Mouse (Mus musculus): Measurements from ENCODE around the gene Ccr4. TPM values are rescaled to one million over a fixed set of nuclear protein-coding genes. Genes with fewer than 3 reads are reported as not detected.

Gene Ccr4
- polyA plus RNA-seq, 1 experiment from 2014 or later, result 0.55 TPM

DNA sequence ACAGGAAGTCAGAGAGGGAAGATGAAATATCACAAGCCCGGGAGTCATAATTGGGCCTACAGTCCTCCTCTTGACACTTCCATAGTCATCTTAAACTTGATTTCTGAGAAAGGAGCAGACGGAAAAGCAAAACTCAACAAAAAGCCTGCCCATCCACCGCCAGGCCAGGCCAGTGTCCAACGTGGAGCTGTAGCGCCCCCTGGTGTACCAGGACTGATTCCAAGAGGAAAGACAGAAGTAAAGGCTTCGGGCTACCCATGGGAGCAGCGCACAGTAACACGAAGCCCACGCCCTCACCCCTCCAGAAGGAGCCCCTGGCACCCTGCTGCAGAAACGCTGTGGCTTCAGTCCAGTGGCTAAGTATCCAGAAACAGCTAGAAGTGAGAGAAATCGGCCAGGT, 6.5 kb downstream of the Ccr4 start:
- WGBS, result 9% methylated on average over 11 of the region's 11 CpGs
- no peak overlapping the region for H3K4me3 ChIP-seq (replicated peaks)
- no peaks in the 10 kb centered on the region for H3K9me3 ChIP-seq (replicated peaks)
- peaks cover 4% of the 10 kb centered on the region; the same call in 1 of the 2 replicates for H3K27me3 ChIP-seq
- no peaks in the 10 kb centered on the region for H3K36me3 ChIP-seq
- H3K9ac ChIP-seq, result no peak overlapping the region
- H3K4me1 ChIP-seq, result peaks cover 9% of the 10 kb centered on the region
- peak; percentile 67 for ATAC-seq (replicated peaks; ENCODE audit: low FRiP score)
- H3K27ac ChIP-seq, result no peak overlapping the region
- peak overlapping the region; percentile 44 for H3K4me2 ChIP-seq

GRCm38 (mm10) chr9:114496469-114496868, 8.2 kb downstream of the Ccr4 start:
- Histone ChIP-seq H3K9ac (no peak overlapping the region), H3K4me1 (peaks cover 9% of the 10 kb centered on the region), H3K27me3 (peaks cover 4% of the 10 kb centered on the region; the same call in 1 of the 2 replicates), H3K4me2 (no peak overlapping the region), H3K27ac (no peak overlapping the region), H3K36me3 (no peaks in the 10 kb centered on the region), H3K9me3 (replicated peaks) (no peaks in the 10 kb centered on the region), H3K4me3 (replicated peaks) (no peak overlapping the region)
- no peak for ATAC-seq (replicated peaks; ENCODE audit: low FRiP score)
- 79% methylated on average over 7 of the region's 7 CpGs for WGBS

GRCm38 (mm10) chr9:114487481-114488258, 17.0 kb downstream of the Ccr4 start:
- ATAC-seq (replicated peaks; ENCODE audit: low FRiP score), result no peak
- WGBS, result 78% methylated on average over 23 of the region's 23 CpGs
- no peak overlapping the region for H3K4me3 ChIP-seq (replicated peaks)
- H3K9me3 ChIP-seq (replicated peaks), result no peaks in the 10 kb centered on the region
- H3K27me3 ChIP-seq, result no peaks in the 10 kb centered on the region
- H3K36me3 ChIP-seq, result no peaks in the 10 kb centered on the region
- H3K4me2 ChIP-seq, result no peak overlapping the region
- H3K4me1 ChIP-seq, result no peaks in the 10 kb centered on the region
- H3K27ac ChIP-seq, result no peak overlapping the region
- 0 out of 2 replicates have a peak overlapping the region, but pooled peaks have one; percentile 8 for H3K9ac ChIP-seq

DNA sequence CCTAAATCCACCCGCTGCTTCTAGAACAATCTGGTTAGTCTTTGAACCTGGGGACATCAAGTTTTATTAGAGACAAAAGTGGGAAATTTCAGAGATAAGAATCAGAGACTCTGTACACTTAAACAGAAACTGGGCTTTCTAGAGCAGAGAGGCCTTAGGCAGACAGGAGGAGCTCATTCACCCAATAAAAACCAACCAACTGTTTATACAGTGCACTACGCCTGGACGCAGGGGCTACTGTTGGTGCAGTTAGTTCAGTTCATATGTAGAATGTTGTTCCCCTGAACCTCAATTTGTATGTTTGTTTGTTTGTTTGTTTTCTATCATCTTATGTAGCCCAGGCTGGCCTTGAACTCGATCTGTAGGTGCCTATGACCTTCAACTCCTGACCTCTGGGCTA, 17.9 kb downstream of the Ccr4 start:
- no peak overlapping the region for H3K4me2 ChIP-seq
- ATAC-seq (replicated peaks; ENCODE audit: low FRiP score), result no peak
- H3K9me3 ChIP-seq (replicated peaks), result no peaks in the 10 kb centered on the region

DNA sequence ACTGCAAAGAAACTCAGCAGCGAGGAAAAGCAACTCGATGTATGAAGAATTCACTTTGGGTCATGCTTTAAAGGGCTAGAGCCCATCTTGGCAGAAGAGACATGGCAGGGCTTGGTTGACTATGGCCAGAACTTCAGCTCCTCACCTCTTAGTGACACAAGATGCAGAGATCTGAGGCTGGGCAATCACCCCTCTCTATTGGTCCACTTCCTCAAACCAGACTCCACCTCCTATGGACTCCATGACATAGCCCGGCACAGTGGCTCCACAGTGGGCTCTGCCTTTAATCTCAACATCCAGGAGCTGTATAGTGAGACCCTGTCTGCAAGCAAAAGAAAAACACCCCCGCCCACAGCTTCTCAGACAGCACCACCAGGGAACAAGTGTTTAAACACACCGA, 19.9 kb downstream of the Ccr4 start:
- Histone ChIP-seq H3K4me1 (no peaks in the 10 kb centered on the region), H3K9me3 (replicated peaks) (no peaks in the 10 kb centered on the region), H3K4me2 (no peak overlapping the region), H3K36me3 (no peaks in the 10 kb centered on the region), H3K9ac (no peak overlapping the region), H3K27ac (no peak overlapping the region), H3K27me3 (no peaks in the 10 kb centered on the region), H3K4me3 (replicated peaks) (no peak overlapping the region)
- ATAC-seq (replicated peaks; ENCODE audit: low FRiP score), result no peak
- 86% methylated on average over 5 of the region's 5 CpGs for WGBS

More for the DNA sequence above, 17.9 kb downstream of the Ccr4 start:
- no peaks in the 10 kb centered on the region for H3K36me3 ChIP-seq
- H3K4me3 ChIP-seq (replicated peaks), result no peak overlapping the region
- WGBS, result 56% methylated on average over 4 of the region's 4 CpGs
- no peak overlapping the region for H3K27ac ChIP-seq
- H3K4me1 ChIP-seq, result no peaks in the 10 kb centered on the region
- no peaks in the 10 kb centered on the region for H3K27me3 ChIP-seq
- no peak overlapping the region for H3K9ac ChIP-seq

- Histone ChIP-seq H3K27ac (no peak overlapping the region), H3K4me3 (replicated peaks) (no peak overlapping the region), H3K4me2 (no peak overlapping the region), H3K9me3 (replicated peaks) (no peaks in the 10 kb centered on the region), H3K9ac (no peak overlapping the region), H3K36me3 (no peaks in the 10 kb centered on the region), H3K27me3 (no peaks in the 10 kb centered on the region), H3K4me1 (no peaks in the 10 kb centered on the region)
- WGBS, result 83% methylated on average over 3 of the region's 3 CpGs
- no peak for ATAC-seq (replicated peaks; ENCODE audit: low FRiP score)
Measured at GRCm38 (mm10) chr9:114480940-114481339, 23.8 kb downstream of the Ccr4 start.

- no peaks in the 10 kb centered on the region for H3K4me1 ChIP-seq
- H3K4me2 ChIP-seq, result no peak overlapping the region
- H3K9ac ChIP-seq, result no peak overlapping the region
- no peaks in the 10 kb centered on the region for H3K27me3 ChIP-seq
- H3K36me3 ChIP-seq, result no peaks in the 10 kb centered on the region
- no peak overlapping the region for H3K4me3 ChIP-seq (replicated peaks)
- WGBS, result 93% methylated on average over 9 of the region's 9 CpGs
- H3K27ac ChIP-seq, result no peak overlapping the region
- ATAC-seq (replicated peaks; ENCODE audit: low FRiP score), result no peak
- no peaks in the 10 kb centered on the region for H3K9me3 ChIP-seq (replicated peaks)
Measured at GRCm38 (mm10) chr9:114477019-114477418, 27.7 kb downstream of the Ccr4 start.

DNA sequence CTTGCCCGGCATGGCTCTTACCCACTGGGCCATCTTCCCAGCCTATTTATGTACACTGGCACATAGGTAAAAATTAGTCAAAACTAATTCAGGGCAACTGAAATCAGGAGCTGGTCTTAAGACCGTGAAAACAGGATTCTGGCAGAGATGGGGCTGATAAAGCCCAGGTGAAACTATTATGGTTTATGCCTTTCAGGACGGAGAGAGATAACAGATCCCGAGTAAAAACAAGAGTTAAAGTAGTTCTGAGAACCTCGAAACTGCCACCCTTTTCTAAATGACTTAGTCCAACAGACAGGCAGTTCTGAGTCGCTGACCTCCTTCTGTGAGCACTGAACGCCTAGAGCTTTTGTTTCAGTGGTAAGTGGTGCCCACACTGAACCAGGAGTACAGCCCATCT, 32.8 kb downstream of the Ccr4 start:
- no peak for ATAC-seq (replicated peaks; ENCODE audit: low FRiP score)
- H3K36me3 ChIP-seq, result peaks cover 20% of the 10 kb centered on the region; the same call in 1 of the 2 replicates
- no peaks in the 10 kb centered on the region for H3K27me3 ChIP-seq
- H3K9ac ChIP-seq, result no peak overlapping the region
- H3K27ac ChIP-seq, result no peak overlapping the region
- peaks cover 9% of the 10 kb centered on the region; the same call in 1 of the 2 replicates for H3K4me1 ChIP-seq
- no peak overlapping the region for H3K4me2 ChIP-seq
- no peaks in the 10 kb centered on the region for H3K9me3 ChIP-seq (replicated peaks)
- 67% methylated on average over 7 of the region's 7 CpGs for WGBS
- no peak overlapping the region for H3K4me3 ChIP-seq (replicated peaks)

DNA sequence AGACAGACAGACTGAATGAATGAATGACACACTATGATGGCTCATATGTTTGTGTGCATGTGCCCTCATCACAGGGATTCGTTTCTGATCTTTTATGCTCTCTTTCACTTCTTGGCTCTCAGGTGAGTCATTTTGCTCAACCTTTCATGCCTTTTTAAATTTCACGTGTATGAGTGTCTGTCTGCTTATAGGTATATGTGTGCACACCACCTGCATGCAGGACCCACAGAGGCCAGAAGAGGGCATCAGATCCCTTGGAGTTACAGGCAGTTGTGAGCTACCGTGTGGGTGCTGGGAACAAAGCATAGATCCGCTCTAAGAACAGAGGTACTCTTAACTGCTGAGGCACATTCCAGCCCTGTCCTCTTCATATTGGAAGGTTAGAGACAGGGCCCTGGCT, 36.0 kb downstream of the Ccr4 start:
- H3K4me1 ChIP-seq, result peaks cover 15% of the 10 kb centered on the region; the same call in 1 of the 2 replicates
- no peaks in the 10 kb centered on the region for H3K27me3 ChIP-seq
- no peak overlapping the region for H3K27ac ChIP-seq
- H3K9me3 ChIP-seq (replicated peaks), result no peaks in the 10 kb centered on the region
- whole genome bisulfite sequencing, result 95% methylated on average over 4 of the region's 4 CpGs
- no peak overlapping the region for H3K4me3 ChIP-seq (replicated peaks)
- H3K9ac ChIP-seq, result no peak overlapping the region
- H3K4me2 ChIP-seq, result no peak overlapping the region
- no peak for ATAC-seq (replicated peaks; ENCODE audit: low FRiP score)
- peaks cover 41% of the 10 kb centered on the region for H3K36me3 ChIP-seq

- WGBS, result 71% methylated on average over 5 of the region's 5 CpGs
- Histone ChIP-seq H3K9ac (no peak overlapping the region), H3K9me3 (replicated peaks) (no peaks in the 10 kb centered on the region), H3K36me3 (peaks cover 45% of the 10 kb centered on the region), H3K4me3 (replicated peaks) (no peak overlapping the region), H3K27ac (no peak overlapping the region), H3K4me1 (peaks cover 15% of the 10 kb centered on the region; the same call in 1 of the 2 replicates), H3K4me2 (no peak overlapping the region), H3K27me3 (no peaks in the 10 kb centered on the region)
- ATAC-seq (replicated peaks; ENCODE audit: low FRiP score), result no peak
Measured at GRCm38 (mm10) chr9:114468217-114468616, 36.5 kb downstream of the Ccr4 start.

DNA sequence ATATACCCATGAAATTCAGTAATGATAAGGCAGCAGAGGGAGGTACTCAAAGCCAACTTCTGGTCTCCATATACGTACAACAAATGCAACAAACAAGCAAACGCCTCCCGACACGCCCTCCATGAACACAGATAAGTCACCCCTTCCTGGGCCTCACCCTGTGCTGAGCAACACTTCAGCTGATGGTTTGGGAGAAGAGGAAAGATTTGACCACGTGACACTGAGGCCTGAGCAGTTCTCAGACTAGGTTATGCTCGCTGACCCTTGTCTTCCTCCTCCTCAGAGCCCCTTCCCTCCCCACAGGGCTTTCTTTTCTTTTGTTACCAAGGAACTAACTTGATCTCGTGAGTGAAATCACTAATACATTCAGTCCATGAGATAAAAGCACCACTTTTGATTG, 37.8 kb downstream of the Ccr4 start:
- Histone ChIP-seq H3K27ac (no peak overlapping the region), H3K27me3 (no peaks in the 10 kb centered on the region), H3K4me2 (no peak overlapping the region), H3K9me3 (replicated peaks) (no peaks in the 10 kb centered on the region), H3K4me3 (replicated peaks) (no peak overlapping the region), H3K9ac (no peak overlapping the region), H3K4me1 (peaks cover 15% of the 10 kb centered on the region; the same call in 1 of the 2 replicates), H3K36me3 (peaks cover 48% of the 10 kb centered on the region)
- ATAC-seq (replicated peaks; ENCODE audit: low FRiP score), result 0 out of 2 replicates have a peak, but pooled peaks have one; percentile 34
- WGBS, result 64% methylated on average over 7 of the region's 7 CpGs

- H3K4me2 ChIP-seq, result no peak overlapping the region
- H3K9me3 ChIP-seq (replicated peaks), result no peaks in the 10 kb centered on the region
- H3K27ac ChIP-seq, result no peak overlapping the region
- no peaks in the 10 kb centered on the region for H3K27me3 ChIP-seq
- H3K4me1 ChIP-seq, result peaks cover 15% of the 10 kb centered on the region; the same call in 1 of the 2 replicates
- H3K4me3 ChIP-seq (replicated peaks), result no peak overlapping the region
- no peak for ATAC-seq (replicated peaks; ENCODE audit: low FRiP score)
- H3K9ac ChIP-seq, result no peak overlapping the region
- 76% methylated on average over 6 of the region's 6 CpGs for WGBS
- peaks cover 61% of the 10 kb centered on the region for H3K36me3 ChIP-seq
Measured at GRCm38 (mm10) chr9:114465442-114465841, 39.3 kb downstream of the Ccr4 start.

Data from kidney, embryonic 15.5 days (tissue).